Mouse (Mus musculus) limb, embryonic 13.5 days (tissue): ENCODE measurements around the gene Itsn1. TPM values are rescaled to one million over a fixed set of nuclear protein-coding genes. Genes with fewer than 3 reads are reported as not detected.

Experiments used
- ATAC-seq: fragments of 200-750 bp; cut with Nextera tagmentation; 2 replicates; pipeline ENCODE4 v1.8.0; 2017; ENCODE audit warnings: low read depth, moderate number of reproducible peaks, moderate TSS enrichment; ENCODE audit not compliant: low FRiP score
- H3K27ac ChIP-seq: fragments of 300-500 bp; sonication (generic); 2 replicates; pipeline ENCODE4 v1.5.1; 2015; ENCODE audit warnings: inconsistent platforms, mild to moderate bottlenecking, moderate library complexity
- H3K27me3 ChIP-seq: fragments of 300-500 bp; sonication (generic); 2 replicates; pipeline ENCODE4 v1.6.1; 2015; ENCODE audit warnings: mild to moderate bottlenecking, inconsistent platforms
- H3K36me3 ChIP-seq: fragments of 300-500 bp; sonication (generic); 2 replicates; pipeline ENCODE4 v1.6.1; 2015; ENCODE audit warnings: inconsistent platforms, mild to moderate bottlenecking, moderate library complexity
- H3K4me1 ChIP-seq: fragments of 300-500 bp; sonication (generic); 2 replicates; pipeline ENCODE4 v1.6.1; 2015; ENCODE audit warnings: inconsistent platforms
- H3K4me2 ChIP-seq: fragments of 300-500 bp; sonication (generic); replicated peaks from 2 replicates; pipeline ENCODE4 v1.6.1; 2015; ENCODE audit warnings: inconsistent platforms, mild to moderate bottlenecking, moderate library complexity
- H3K4me3 ChIP-seq: fragments of 300-500 bp; sonication (generic); 2 replicates; pipeline ENCODE4 v1.5.1; 2015; ENCODE audit warnings: moderate library complexity, mild to moderate bottlenecking, inconsistent platforms
- H3K9ac ChIP-seq: fragments of 300-500 bp; sonication (generic); 2 replicates; pipeline ENCODE4 v1.6.1; 2015; ENCODE audit warnings: mild to moderate bottlenecking, inconsistent platforms
- H3K9me3 ChIP-seq: fragments of 300-500 bp; sonication (generic); 2 replicates; pipeline ENCODE4 v1.6.1; 2016; ENCODE audit warnings: inconsistent platforms
- WGBS: fragments of 180-500 bp; shearing (Covaris S2); methylation state at CpG from one replicate; pipeline ENCODE4 v1.1.7; 2015; 5-methylcytosine and 5-hydroxymethylcytosine counted together
- polyA plus RNA-seq: library from polyadenylated mRNA; unstranded; fragments of >200 nt; fragmentation: Nextera tagmentation; extraction: Ambion mirVana; gene quantifications from 2 replicates; pipeline ENCODE4 v1.2.1, GENCODE M21; 2015

The Itsn1 gene
- polyA plus RNA-seq, 1 experiment from 2014 or later = 27.4 TPM

DNA sequence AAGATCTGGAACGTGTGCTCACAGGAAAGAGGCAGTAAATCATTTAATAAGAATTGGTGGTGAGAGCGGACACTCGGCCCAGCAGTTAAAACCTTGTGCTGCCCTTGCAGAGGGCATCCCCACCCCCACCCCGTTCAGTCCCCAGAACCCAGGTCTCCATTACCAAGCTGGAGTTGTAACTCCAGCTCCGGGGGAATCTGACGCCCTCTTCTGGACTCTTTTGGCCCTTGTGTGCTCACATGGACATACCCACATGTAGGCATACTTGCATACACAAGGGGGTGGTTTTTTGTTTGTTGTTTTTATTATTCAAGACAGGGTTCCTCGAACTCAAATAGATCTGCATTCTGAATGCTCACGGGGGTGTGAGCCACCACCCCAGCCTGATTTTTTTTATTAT is 206.6 kb downstream of the Itsn1 start:
- Histone ChIP-seq H3K27me3 (no peaks in the 10 kb centered on the region), H3K4me3 (no peak overlapping the region), H3K9me3 (no peaks in the 10 kb centered on the region), H3K4me2 (no peak overlapping the region), H3K36me3 (no peaks in the 10 kb centered on the region), H3K4me1 (peaks cover 8% of the 10 kb centered on the region), H3K27ac (no peak overlapping the region), H3K9ac (no peak overlapping the region)
- 40% methylated on average over 8 of the region's 8 CpGs for WGBS
- no peak for ATAC-seq

DNA sequence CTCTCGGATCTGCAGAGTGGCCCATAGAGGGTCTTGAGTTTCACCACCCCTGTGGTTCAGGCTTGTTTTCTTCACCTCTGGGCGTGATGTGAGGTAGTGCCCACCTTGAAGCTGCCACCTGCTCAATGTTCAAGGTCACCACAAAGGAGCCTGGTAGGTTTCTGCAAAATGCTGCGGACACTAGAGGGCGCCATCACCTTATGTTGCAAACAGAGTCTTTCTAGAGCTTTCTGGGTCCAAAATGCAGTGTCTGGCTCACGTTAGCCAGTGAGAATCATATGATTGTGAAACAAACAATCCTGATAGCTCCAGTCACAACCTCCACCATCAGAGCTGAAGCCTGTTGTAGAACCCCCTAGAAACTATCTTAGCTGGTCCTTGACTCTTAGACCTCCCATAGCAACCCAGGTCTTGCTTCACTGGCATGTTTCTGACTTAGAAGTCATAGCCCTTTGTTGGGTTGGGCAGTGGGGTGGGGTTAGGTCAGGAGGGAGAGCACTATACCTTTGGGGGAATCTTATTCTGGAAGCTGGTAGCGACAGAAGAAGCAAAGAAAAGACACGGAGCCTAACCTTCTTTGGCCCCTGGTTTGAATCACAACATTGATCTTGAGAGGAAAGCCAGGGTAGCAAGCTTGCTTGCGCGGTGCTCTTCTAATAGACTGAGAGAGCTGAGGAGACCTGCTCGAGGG is 207.4 kb downstream of the Itsn1 start:
- WGBS = 47% methylated on average over 10 of the region's 10 CpGs

GRCm38 (mm10) chr16:91937281-91937680 is 208.2 kb downstream of the Itsn1 start:
- H3K4me1 ChIP-seq = peaks cover 6% of the 10 kb centered on the region
- H3K9ac ChIP-seq = no peak overlapping the region
- H3K9me3 ChIP-seq = no peaks in the 10 kb centered on the region
- no peak overlapping the region for H3K4me3 ChIP-seq
- H3K27me3 ChIP-seq = no peaks in the 10 kb centered on the region
- no peak overlapping the region for H3K27ac ChIP-seq
- WGBS = 92% methylated on average over 11 of the region's 11 CpGs
- H3K36me3 ChIP-seq = no peaks in the 10 kb centered on the region
- H3K4me2 ChIP-seq = no peak overlapping the region
- ATAC-seq = no peak

More for the DNA sequence above, 207.4 kb downstream of the Itsn1 start:
- Histone ChIP-seq H3K4me1 (peaks cover 6% of the 10 kb centered on the region), H3K9ac (no peak overlapping the region), H3K36me3 (no peaks in the 10 kb centered on the region), H3K27ac (no peak overlapping the region), H3K4me3 (no peak overlapping the region), H3K9me3 (no peaks in the 10 kb centered on the region), H3K27me3 (no peaks in the 10 kb centered on the region), H3K4me2 (no peak overlapping the region)
- ATAC-seq = no peak

- WGBS = 75% methylated on average over 5 of the region's 5 CpGs
- Histone ChIP-seq H3K4me1 (peaks cover 6% of the 10 kb centered on the region), H3K36me3 (no peaks in the 10 kb centered on the region), H3K9me3 (no peaks in the 10 kb centered on the region), H3K9ac (no peak overlapping the region), H3K4me3 (no peak overlapping the region), H3K27ac (no peak overlapping the region), H3K27me3 (no peaks in the 10 kb centered on the region), H3K4me2 (no peak overlapping the region)
- no peak for ATAC-seq
Measured at GRCm38 (mm10) chr16:91938141-91938540, 209.1 kb downstream of the Itsn1 start.

DNA sequence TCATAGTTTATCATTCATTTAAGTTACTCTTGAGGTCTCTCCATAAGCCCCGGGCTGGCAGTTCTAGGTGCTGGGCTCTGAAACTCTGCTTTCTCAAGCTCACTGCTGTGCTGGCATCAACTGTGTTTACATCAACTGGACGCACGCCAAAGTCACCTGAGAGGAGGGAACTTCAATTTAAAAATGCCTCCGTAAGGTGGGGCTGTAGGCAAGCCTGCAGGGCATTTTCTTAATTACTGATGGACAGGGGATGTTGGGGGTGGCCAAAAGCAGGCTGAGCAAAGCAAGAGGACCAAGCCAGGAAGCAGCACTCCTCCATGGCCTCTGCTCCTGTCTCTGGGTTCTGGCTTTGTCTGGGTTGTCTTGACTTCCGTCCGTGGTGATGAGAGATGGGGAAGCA is 211.6 kb downstream of the Itsn1 start:
- Histone ChIP-seq H3K36me3 (no peaks in the 10 kb centered on the region), H3K9me3 (no peaks in the 10 kb centered on the region), H3K4me2 (no peak overlapping the region), H3K9ac (no peak overlapping the region), H3K27me3 (no peaks in the 10 kb centered on the region), H3K4me1 (peaks cover 5% of the 10 kb centered on the region; the same call in 1 of the 2 replicates), H3K4me3 (no peak overlapping the region), H3K27ac (no peak overlapping the region)
- ATAC-seq = no peak
- WGBS = 67% methylated on average over 6 of the region's 6 CpGs

DNA sequence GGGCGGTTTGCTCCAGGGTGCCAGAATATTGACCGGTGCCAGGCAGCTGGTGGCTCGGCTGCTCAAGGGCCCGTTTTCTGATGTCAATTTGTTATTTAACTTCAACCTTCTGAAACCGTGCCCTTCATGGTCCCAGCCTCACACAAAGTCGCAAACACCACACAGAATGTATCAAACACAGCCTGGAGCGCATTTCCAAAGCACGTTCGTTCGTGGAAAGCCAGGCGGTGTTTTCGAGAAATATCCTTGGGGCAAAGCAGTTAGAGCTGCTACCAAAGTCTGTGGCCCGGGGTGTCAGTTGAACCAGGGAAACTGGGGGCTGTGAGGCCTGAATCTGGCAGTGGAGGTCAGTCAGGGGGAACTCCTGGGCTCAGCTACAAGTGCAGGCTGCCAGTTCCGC is 213.1 kb downstream of the Itsn1 start:
- no peak overlapping the region for H3K4me3 ChIP-seq
- no peak overlapping the region for H3K9ac ChIP-seq
- no peaks in the 10 kb centered on the region for H3K36me3 ChIP-seq
- no peak for ATAC-seq
- H3K9me3 ChIP-seq = no peaks in the 10 kb centered on the region
- H3K27me3 ChIP-seq = no peaks in the 10 kb centered on the region
- H3K4me1 ChIP-seq = no peaks in the 10 kb centered on the region
- WGBS = 82% methylated on average over 14 of the region's 14 CpGs
- no peak overlapping the region for H3K27ac ChIP-seq
- no peak overlapping the region for H3K4me2 ChIP-seq

- Histone ChIP-seq H3K4me1 (no peaks in the 10 kb centered on the region), H3K27ac (no peak overlapping the region), H3K9me3 (no peaks in the 10 kb centered on the region), H3K36me3 (no peaks in the 10 kb centered on the region), H3K9ac (no peak overlapping the region), H3K27me3 (no peaks in the 10 kb centered on the region), H3K4me3 (no peak overlapping the region), H3K4me2 (no peak overlapping the region)
- ATAC-seq = no peak
- WGBS = 77% methylated on average over 10 of the region's 10 CpGs
Measured at GRCm38 (mm10) chr16:91946261-91946660, 217.2 kb downstream of the Itsn1 start.

- H3K36me3 ChIP-seq = no peaks in the 10 kb centered on the region
- H3K4me3 ChIP-seq = no peak overlapping the region
- 84% methylated on average over 11 of the region's 11 CpGs for WGBS
- ATAC-seq = no peak
- H3K27me3 ChIP-seq = no peaks in the 10 kb centered on the region
- no peaks in the 10 kb centered on the region for H3K4me1 ChIP-seq
- H3K9me3 ChIP-seq = no peaks in the 10 kb centered on the region
- H3K4me2 ChIP-seq = no peak overlapping the region
- H3K9ac ChIP-seq = no peak overlapping the region
- no peak overlapping the region for H3K27ac ChIP-seq
Measured at GRCm38 (mm10) chr16:91947093-91947492, 218.0 kb downstream of the Itsn1 start.

- no peaks in the 10 kb centered on the region for H3K4me1 ChIP-seq
- no peaks in the 10 kb centered on the region for H3K27me3 ChIP-seq
- no peak for ATAC-seq
- no peak overlapping the region for H3K9ac ChIP-seq
- no peak overlapping the region for H3K4me2 ChIP-seq
- 85% methylated on average over 4 of the region's 4 CpGs for WGBS
- H3K36me3 ChIP-seq = no peaks in the 10 kb centered on the region
- H3K4me3 ChIP-seq = no peak overlapping the region
- no peak overlapping the region for H3K27ac ChIP-seq
- peaks cover 5% of the 10 kb centered on the region; the same call in 1 of the 2 replicates for H3K9me3 ChIP-seq
Measured at GRCm38 (mm10) chr16:91953967-91954366, 224.9 kb downstream of the Itsn1 start.

DNA sequence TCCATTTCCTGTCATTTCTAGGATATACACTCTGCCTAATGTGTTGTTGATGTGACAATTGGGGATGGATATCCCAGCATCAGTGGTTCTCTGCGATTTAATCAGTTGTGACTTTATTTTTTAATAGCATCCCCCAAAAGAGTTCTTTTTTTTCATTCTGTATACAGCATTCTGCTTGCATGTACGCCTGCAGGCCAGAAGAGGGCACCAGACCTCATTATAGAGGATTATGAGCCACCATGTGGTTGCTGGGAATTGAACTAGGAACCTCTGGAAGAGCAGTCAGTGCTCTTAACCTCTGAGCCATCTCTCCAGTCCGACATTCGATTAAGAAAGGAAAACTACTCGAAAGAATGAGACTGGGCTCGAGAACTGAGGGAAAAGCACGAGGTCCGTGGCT is 225.7 kb downstream of the Itsn1 start:
- no peak for ATAC-seq
- H3K27me3 ChIP-seq = no peaks in the 10 kb centered on the region
- H3K36me3 ChIP-seq = no peaks in the 10 kb centered on the region
- H3K27ac ChIP-seq = no peak overlapping the region
- H3K4me1 ChIP-seq = no peaks in the 10 kb centered on the region
- H3K4me2 ChIP-seq = no peak overlapping the region
- H3K9me3 ChIP-seq = peaks cover 5% of the 10 kb centered on the region; the same call in 1 of the 2 replicates
- no peak overlapping the region for H3K9ac ChIP-seq
- WGBS = 85% methylated on average over 8 of the region's 8 CpGs
- H3K4me3 ChIP-seq = no peak overlapping the region

DNA sequence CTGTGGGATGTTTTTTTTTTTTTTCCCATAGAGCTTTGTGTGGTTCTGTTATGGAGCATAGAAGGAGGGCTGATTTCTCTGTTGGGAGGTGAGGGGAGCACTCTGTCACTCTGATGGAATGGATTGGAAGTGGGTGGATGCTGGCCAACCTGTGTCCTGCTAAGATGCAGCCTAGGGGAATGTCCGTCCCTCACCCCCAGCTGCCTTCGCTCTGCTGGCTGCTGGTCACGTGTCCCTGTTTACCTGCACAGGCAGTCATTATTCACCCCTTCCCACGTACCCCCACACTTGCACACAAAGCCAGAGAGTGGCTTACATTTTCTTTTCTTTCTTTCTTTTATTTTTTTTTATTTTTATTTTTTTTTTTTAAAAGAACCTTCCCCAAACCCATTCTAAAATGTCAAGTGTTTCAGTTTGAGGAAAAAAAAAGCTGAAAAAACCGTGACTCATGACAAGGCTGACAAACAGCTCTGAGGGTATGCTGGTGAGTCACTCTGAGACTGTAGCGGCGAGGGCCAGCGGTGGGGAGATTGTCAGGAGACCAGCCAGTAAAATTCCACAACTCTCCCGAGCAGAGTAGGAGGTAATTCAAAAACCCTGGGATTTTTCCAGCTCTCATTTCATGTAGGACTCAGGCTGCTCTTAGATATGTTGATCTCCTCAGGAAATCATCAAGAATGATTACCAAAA is 233.3 kb downstream of the Itsn1 start:
- no peak overlapping the region for H3K4me3 ChIP-seq
- H3K4me1 ChIP-seq = peaks cover 18% of the 10 kb centered on the region
- WGBS = 16% methylated on average over 9 of the region's 9 CpGs
- H3K27me3 ChIP-seq = no peaks in the 10 kb centered on the region
- H3K9ac ChIP-seq = no peak overlapping the region
- H3K27ac ChIP-seq = no peak overlapping the region
- H3K36me3 ChIP-seq = no peaks in the 10 kb centered on the region
- H3K9me3 ChIP-seq = no peaks in the 10 kb centered on the region
- H3K4me2 ChIP-seq = peak overlapping the region; percentile 34; the same call in 1 of the 2 replicates
- ATAC-seq = 0 out of 2 replicates have a peak, but pooled peaks have one; percentile 64

GRCm38 (mm10) chr16:91962894-91963555 is 233.9 kb downstream of the Itsn1 start:
- no peak for ATAC-seq
- 61% methylated on average over 14 of the region's 14 CpGs for WGBS
- Histone ChIP-seq H3K27ac (no peak overlapping the region), H3K4me1 (peaks cover 18% of the 10 kb centered on the region), H3K9me3 (no peaks in the 10 kb centered on the region), H3K27me3 (no peaks in the 10 kb centered on the region), H3K4me3 (no peak overlapping the region), H3K9ac (no peak overlapping the region), H3K36me3 (no peaks in the 10 kb centered on the region), H3K4me2 (0 out of 2 replicates have a peak overlapping the region, but pooled peaks have one; percentile 34)
